Mouse (Mus musculus) macrophage (primary cell): Measurements from ENCODE around the gene Cmpk1. TPM values are rescaled to one million over a fixed set of nuclear protein-coding genes. Genes with fewer than 3 reads are reported as not detected.
"Not testable (repeated sequence)": the region's sequence is repeated elsewhere in the genome, so short reads cannot be mapped to it uniquely, and the experiment has no call there.

ENCODE experiments used
- H3K27ac ChIP-seq: fragments of 350-480 bp; formaldehyde crosslinking; 2 replicates; pipeline ENCODE4 v1.9.0; 2021
- H3K36me3 ChIP-seq: fragments of 350-480 bp; formaldehyde crosslinking; 2 replicates; pipeline ENCODE4 v1.9.0; 2021; ENCODE audit errors: inconsistent target
- H3K4me3 ChIP-seq: fragments of 350-480 bp; formaldehyde crosslinking; 2 replicates; pipeline ENCODE4 v1.9.0; 2021; ENCODE audit errors: inconsistent target
- H3K79me2 ChIP-seq: fragments of 350-480 bp; formaldehyde crosslinking; 2 replicates; pipeline ENCODE4 v1.9.0; 2021; ENCODE audit errors: inconsistent target
- WGBS: methylation state at CpG from one replicate; pipeline ENCODE4 v1.1.7; 2026; ENCODE audit warnings: inconsistent platforms; ENCODE audit not compliant: missing documents; 5-methylcytosine and 5-hydroxymethylcytosine counted together
- polyA plus RNA-seq: library from polyadenylated mRNA; stranded (reverse); fragments of 250-400 nt; gene quantifications from 3 replicates; pipeline ENCODE4 v1.2.4, GENCODE M21; 2018; ENCODE audit warnings: inconsistent platforms

The Cmpk1 gene
- polyA plus RNA-seq, 1 experiment from 2014 or later = 330 TPM

- WGBS = 83% methylated on average over 2 of the region's 2 CpGs
These were observed 26.2 kb downstream of the Cmpk1 start for GRCm38 (mm10) chr4:114960881-114961280.

GRCm38 (mm10) chr4:114959533-114959932, 27.5 kb downstream of the Cmpk1 start:
- 100% methylated on average over 2 of the region's 2 CpGs for WGBS
- Histone ChIP-seq H3K27ac (no peak overlapping the region), H3K4me3 (no peak overlapping the region), H3K36me3 (peaks cover 30% of the 10 kb centered on the region), H3K79me2 (no peaks in the 10 kb centered on the region)

More at GRCm38 (mm10) chr4:114960881-114961280, 26.2 kb downstream of the Cmpk1 start:
- not testable (repeated sequence) for H3K27ac ChIP-seq, H3K4me3 ChIP-seq, H3K79me2 ChIP-seq
- H3K36me3 ChIP-seq = peaks cover 43% of the 10 kb centered on the region

GRCm38 (mm10) chr4:114958786-114959185, 28.3 kb downstream of the Cmpk1 start:
- WGBS = 95% methylated on average over 4 of the region's 4 CpGs
- Histone ChIP-seq H3K27ac (no peak overlapping the region), H3K79me2 (no peaks in the 10 kb centered on the region), H3K36me3 (peaks cover 29% of the 10 kb centered on the region), H3K4me3 (no peak overlapping the region)

- Histone ChIP-seq H3K79me2 (no peaks in the 10 kb centered on the region), H3K27ac (no peak overlapping the region), H3K36me3 (peaks cover 25% of the 10 kb centered on the region), H3K4me3 (no peak overlapping the region)
- 84% methylated on average over 2 of the region's 2 CpGs for WGBS
These were observed 28.8 kb downstream of the Cmpk1 start for GRCm38 (mm10) chr4:114958231-114958630.

- H3K4me3 ChIP-seq = no peak overlapping the region
- no peaks in the 10 kb centered on the region for H3K79me2 ChIP-seq
- no peak overlapping the region for H3K27ac ChIP-seq
- H3K36me3 ChIP-seq = 0 out of 2 replicates have a peak, but pooled peaks cover 17% of the 10 kb centered on the region
These were observed 29.6 kb downstream of the Cmpk1 start for GRCm38 (mm10) chr4:114957403-114957802.

GRCm38 (mm10) chr4:114953172-114953571, 33.9 kb downstream of the Cmpk1 start:
- WGBS = 100% methylated on average over 3 of the region's 3 CpGs
- Histone ChIP-seq H3K4me3 (no peak overlapping the region), H3K27ac (no peak overlapping the region), H3K79me2 (no peaks in the 10 kb centered on the region), H3K36me3 (no peaks in the 10 kb centered on the region)

- Histone ChIP-seq H3K79me2 (no peaks in the 10 kb centered on the region), H3K4me3 (no peak overlapping the region), H3K36me3 (no peaks in the 10 kb centered on the region), H3K27ac (no peak overlapping the region)
- 74% methylated on average over 7 of the region's 7 CpGs for WGBS
These were observed 39.1 kb downstream of the Cmpk1 start for GRCm38 (mm10) chr4:114947852-114948481.

GRCm38 (mm10) chr4:114947395-114947794, 39.6 kb downstream of the Cmpk1 start:
- no peak overlapping the region for H3K4me3 ChIP-seq
- WGBS = 35% methylated on average over 6 of the region's 6 CpGs
- H3K36me3 ChIP-seq = no peaks in the 10 kb centered on the region
- H3K79me2 ChIP-seq = no peaks in the 10 kb centered on the region
- H3K27ac ChIP-seq = no peak overlapping the region

GRCm38 (mm10) chr4:114946416-114946815, 40.6 kb downstream of the Cmpk1 start:
- 83% methylated on average over 4 of the region's 4 CpGs for WGBS
- H3K27ac ChIP-seq = no peak overlapping the region
- H3K4me3 ChIP-seq = no peak overlapping the region
- no peaks in the 10 kb centered on the region for H3K79me2 ChIP-seq
- no peaks in the 10 kb centered on the region for H3K36me3 ChIP-seq

- no peak overlapping the region for H3K4me3 ChIP-seq
- no peak overlapping the region for H3K27ac ChIP-seq
- H3K79me2 ChIP-seq = no peaks in the 10 kb centered on the region
- WGBS = 95% methylated on average over 4 of the region's 5 CpGs
- H3K36me3 ChIP-seq = no peaks in the 10 kb centered on the region
These were observed 42.0 kb downstream of the Cmpk1 start for GRCm38 (mm10) chr4:114945021-114945420.

- no peaks in the 10 kb centered on the region for H3K79me2 ChIP-seq
These were observed 44.5 kb downstream of the Cmpk1 start for GRCm38 (mm10) chr4:114942583-114942982.

GRCm38 (mm10) chr4:114942112-114942511, 44.9 kb downstream of the Cmpk1 start:
- Histone ChIP-seq H3K27ac (no peak overlapping the region), H3K36me3 (no peaks in the 10 kb centered on the region), H3K4me3 (no peak overlapping the region), H3K79me2 (no peaks in the 10 kb centered on the region)
- 77% methylated on average over 4 of the region's 4 CpGs for WGBS

More at GRCm38 (mm10) chr4:114942583-114942982, 44.5 kb downstream of the Cmpk1 start:
- 98% methylated on average over 8 of the region's 8 CpGs for WGBS
- Histone ChIP-seq H3K36me3 (no peaks in the 10 kb centered on the region), H3K27ac (no peak overlapping the region), H3K4me3 (no peak overlapping the region)

- 98% methylated on average over 4 of the region's 4 CpGs for WGBS
- Histone ChIP-seq H3K27ac (no peak overlapping the region), H3K4me3 (no peak overlapping the region), H3K79me2 (no peaks in the 10 kb centered on the region), H3K36me3 (no peaks in the 10 kb centered on the region)
These were observed 45.7 kb downstream of the Cmpk1 start for GRCm38 (mm10) chr4:114941311-114941710.

GRCm38 (mm10) chr4:114938248-114938647, 48.8 kb downstream of the Cmpk1 start:
- H3K27ac ChIP-seq = no peak overlapping the region
- 94% methylated on average over 3 of the region's 3 CpGs for whole genome bisulfite sequencing
- H3K79me2 ChIP-seq = no peaks in the 10 kb centered on the region
- no peak overlapping the region for H3K4me3 ChIP-seq
- no peaks in the 10 kb centered on the region for H3K36me3 ChIP-seq

- Histone ChIP-seq H3K36me3 (no peaks in the 10 kb centered on the region), H3K27ac (no peak overlapping the region), H3K79me2 (no peaks in the 10 kb centered on the region), H3K4me3 (no peak overlapping the region)
- 94% methylated on average over 4 of the region's 4 CpGs for WGBS
These were observed 49.5 kb downstream of the Cmpk1 start for GRCm38 (mm10) chr4:114937459-114938047.
